Mouse (Mus musculus): ENCODE data around the gene Abtb1. TPM values are rescaled to one million over a fixed set of nuclear protein-coding genes. Genes with fewer than 3 reads are reported as not detected.

Abtb1 gene
- polyA plus RNA-seq, 1 experiment from 2014 or later: 16.0 TPM

GRCm38 (mm10) chr6:88844901-88845565, 3.2 kb upstream of the Abtb1 start:
- no peak for ATAC-seq (replicated peaks; ENCODE audit: insufficient number of reproducible peaks, low FRiP score, low TSS enrichment)
- Histone ChIP-seq H3K36me3 (ENCODE audit: control insufficient read depth, insufficient read depth, low read length) (no peaks in the 10 kb centered on the region), H3K9ac (ENCODE audit: low read depth, low read length) (no peak overlapping the region), H3K9me3 (replicated peaks; ENCODE audit: control insufficient read depth, low read length) (no peaks in the 10 kb centered on the region), H3K4me2 (no peak overlapping the region), H3K27ac (ENCODE audit: low read depth, low read length) (no peak overlapping the region), H3K4me1 (ENCODE audit: control insufficient read depth, insufficient read depth, low read length) (peaks cover 12% of the 10 kb centered on the region), H3K27me3 (ENCODE audit: control insufficient read depth, insufficient read depth, low read length) (no peaks in the 10 kb centered on the region), H3K4me3 (ENCODE audit: low read depth, low read length) (no peak overlapping the region)
- WGBS (ENCODE audit: insufficient replicate concordance): 82% methylated on average over 7 of the region's 7 CpGs

GRCm38 (mm10) chr6:88843781-88844725, 2.3 kb upstream of the Abtb1 start:
- 78% methylated on average over 9 of the region's 9 CpGs for WGBS (ENCODE audit: insufficient replicate concordance)
- no peak overlapping the region for H3K4me3 ChIP-seq (ENCODE audit: low read depth, low read length)
- no peaks in the 10 kb centered on the region for H3K9me3 ChIP-seq (replicated peaks; ENCODE audit: control insufficient read depth, low read length)
- peaks cover 12% of the 10 kb centered on the region for H3K4me1 ChIP-seq (ENCODE audit: control insufficient read depth, insufficient read depth, low read length)
- H3K27me3 ChIP-seq (ENCODE audit: control insufficient read depth, insufficient read depth, low read length): no peaks in the 10 kb centered on the region
- H3K27ac ChIP-seq (ENCODE audit: low read depth, low read length): no peak overlapping the region
- H3K4me2 ChIP-seq: no peak overlapping the region
- no peak overlapping the region for H3K9ac ChIP-seq (ENCODE audit: low read depth, low read length)
- ATAC-seq (replicated peaks; ENCODE audit: insufficient number of reproducible peaks, low FRiP score, low TSS enrichment): no peak
- no peaks in the 10 kb centered on the region for H3K36me3 ChIP-seq (ENCODE audit: control insufficient read depth, insufficient read depth, low read length)

GRCm38 (mm10) chr6:88843241-88843640, 1.5 kb upstream of the Abtb1 start:
- Histone ChIP-seq H3K27me3 (ENCODE audit: control insufficient read depth, insufficient read depth, low read length) (no peaks in the 10 kb centered on the region), H3K4me3 (ENCODE audit: low read depth, low read length) (peak overlapping the region; percentile 84), H3K4me2 (peak overlapping the region; percentile 85), H3K9ac (ENCODE audit: low read depth, low read length) (peak overlapping the region; percentile 81), H3K36me3 (ENCODE audit: control insufficient read depth, insufficient read depth, low read length) (no peaks in the 10 kb centered on the region), H3K27ac (ENCODE audit: low read depth, low read length) (0 out of 2 replicates have a peak overlapping the region, but pooled peaks have one; percentile 84), H3K9me3 (replicated peaks; ENCODE audit: control insufficient read depth, low read length) (no peaks in the 10 kb centered on the region), H3K4me1 (ENCODE audit: control insufficient read depth, insufficient read depth, low read length) (peaks cover 12% of the 10 kb centered on the region)
- WGBS (ENCODE audit: insufficient replicate concordance): 68% methylated on average over 7 of the region's 7 CpGs
- no peak for ATAC-seq (replicated peaks; ENCODE audit: insufficient number of reproducible peaks, low FRiP score, low TSS enrichment)

GRCm38 (mm10) chr6:88842731-88843151, 957 bp upstream of the Abtb1 start:
- Histone ChIP-seq H3K36me3 (ENCODE audit: control insufficient read depth, insufficient read depth, low read length) (no peaks in the 10 kb centered on the region), H3K4me2 (peak overlapping the region; percentile 85), H3K4me3 (ENCODE audit: low read depth, low read length) (peak overlapping the region; percentile 84), H3K9ac (ENCODE audit: low read depth, low read length) (peak overlapping the region; percentile 81), H3K27ac (ENCODE audit: low read depth, low read length) (peak overlapping the region; percentile 84), H3K27me3 (ENCODE audit: control insufficient read depth, insufficient read depth, low read length) (no peaks in the 10 kb centered on the region), H3K9me3 (replicated peaks; ENCODE audit: control insufficient read depth, low read length) (no peaks in the 10 kb centered on the region), H3K4me1 (ENCODE audit: control insufficient read depth, insufficient read depth, low read length) (peaks cover 12% of the 10 kb centered on the region)
- WGBS (ENCODE audit: insufficient replicate concordance): under 1% methylated on average over 32 of the region's 32 CpGs
- peak; percentile 8; the same call in 1 of the 2 replicates for ATAC-seq (replicated peaks; ENCODE audit: insufficient number of reproducible peaks, low FRiP score, low TSS enrichment)

GRCm38 (mm10) chr6:88841514-88841780, 337 bp downstream of the Abtb1 start:
- no peak; the same call in 1 of the 2 replicates for ATAC-seq (replicated peaks; ENCODE audit: insufficient number of reproducible peaks, low FRiP score, low TSS enrichment)
- WGBS (ENCODE audit: insufficient replicate concordance): under 1% methylated on average over 22 of the region's 22 CpGs
- peak overlapping the region; percentile 91 for H3K9ac ChIP-seq (ENCODE audit: low read depth, low read length)

DNA sequence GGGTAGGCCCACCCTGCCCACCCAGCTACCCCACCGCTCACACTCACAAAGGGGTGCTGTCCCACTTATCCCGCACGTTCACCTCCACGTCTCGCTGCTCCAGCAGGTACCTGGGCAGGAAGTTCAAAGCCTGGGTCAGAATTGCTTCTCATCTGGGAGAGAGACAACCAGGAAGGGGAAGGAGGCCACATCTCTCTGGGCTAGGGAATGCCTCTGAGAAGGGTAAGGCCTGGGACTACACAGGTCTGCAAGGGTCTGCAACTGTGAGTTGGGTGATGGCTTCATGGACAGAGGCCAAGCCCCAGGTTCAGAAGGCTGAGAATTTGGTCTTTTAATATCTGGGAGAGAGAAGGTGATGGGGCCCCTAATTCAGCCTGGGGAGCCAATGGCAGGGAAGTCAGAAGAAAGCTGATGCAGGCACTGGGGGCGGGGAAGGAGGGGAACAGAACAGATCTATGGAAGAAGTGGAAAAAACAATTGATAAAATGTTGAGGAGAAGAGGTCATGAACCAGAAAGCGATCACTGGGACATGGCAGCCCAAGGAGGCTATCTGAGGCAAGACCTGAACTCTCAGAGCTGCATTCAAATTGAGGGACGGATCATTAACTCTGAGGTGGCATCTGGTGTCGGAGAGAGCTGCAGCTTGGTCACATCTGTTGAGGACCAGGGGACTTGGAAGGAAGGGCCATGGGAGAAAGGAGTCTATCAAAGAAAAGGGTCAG, 832 bp downstream of the Abtb1 start:
- Histone ChIP-seq H3K4me1 (ENCODE audit: control insufficient read depth, insufficient read depth, low read length) (peaks cover 12% of the 10 kb centered on the region), H3K27ac (ENCODE audit: low read depth, low read length) (peak overlapping the region; percentile 84; the same call in 1 of the 2 replicates), H3K9me3 (replicated peaks; ENCODE audit: control insufficient read depth, low read length) (no peaks in the 10 kb centered on the region), H3K4me3 (ENCODE audit: low read depth, low read length) (peak overlapping the region; percentile 84), H3K9ac (ENCODE audit: low read depth, low read length) (peak overlapping the region; percentile 91), H3K27me3 (ENCODE audit: control insufficient read depth, insufficient read depth, low read length) (no peaks in the 10 kb centered on the region), H3K4me2 (peak overlapping the region; percentile 85), H3K36me3 (ENCODE audit: control insufficient read depth, insufficient read depth, low read length) (peaks cover 8% of the 10 kb centered on the region; the same call in 1 of the 2 replicates)
- 49% methylated on average over 9 of the region's 9 CpGs for WGBS (ENCODE audit: insufficient replicate concordance)
- no peak for ATAC-seq (replicated peaks; ENCODE audit: insufficient number of reproducible peaks, low FRiP score, low TSS enrichment)

More at GRCm38 (mm10) chr6:88841514-88841780, 337 bp downstream of the Abtb1 start:
- Histone ChIP-seq H3K27me3 (ENCODE audit: control insufficient read depth, insufficient read depth, low read length) (no peaks in the 10 kb centered on the region), H3K4me2 (peak overlapping the region; percentile 85), H3K4me3 (ENCODE audit: low read depth, low read length) (peak overlapping the region; percentile 84), H3K36me3 (ENCODE audit: control insufficient read depth, insufficient read depth, low read length) (peaks cover 3% of the 10 kb centered on the region; the same call in 1 of the 2 replicates), H3K4me1 (ENCODE audit: control insufficient read depth, insufficient read depth, low read length) (peaks cover 12% of the 10 kb centered on the region), H3K27ac (ENCODE audit: low read depth, low read length) (peak overlapping the region; percentile 84), H3K9me3 (replicated peaks; ENCODE audit: control insufficient read depth, low read length) (no peaks in the 10 kb centered on the region)

- Histone ChIP-seq H3K4me3 (ENCODE audit: low read depth, low read length) (no peak overlapping the region), H3K4me2 (peak overlapping the region; percentile 85; the same call in 1 of the 2 replicates), H3K9ac (ENCODE audit: low read depth, low read length) (no peak overlapping the region), H3K9me3 (replicated peaks; ENCODE audit: control insufficient read depth, low read length) (no peaks in the 10 kb centered on the region), H3K27ac (ENCODE audit: low read depth, low read length) (no peak overlapping the region), H3K27me3 (ENCODE audit: control insufficient read depth, insufficient read depth, low read length) (no peaks in the 10 kb centered on the region), H3K4me1 (ENCODE audit: control insufficient read depth, insufficient read depth, low read length) (peaks cover 12% of the 10 kb centered on the region), H3K36me3 (ENCODE audit: control insufficient read depth, insufficient read depth, low read length) (peaks cover 9% of the 10 kb centered on the region; the same call in 1 of the 2 replicates)
- 68% methylated on average over 3 of the region's 3 CpGs for WGBS (ENCODE audit: insufficient replicate concordance)
- ATAC-seq (replicated peaks; ENCODE audit: insufficient number of reproducible peaks, low FRiP score, low TSS enrichment): no peak
Observed at GRCm38 (mm10) chr6:88840211-88840610, 1.6 kb downstream of the Abtb1 start.
